Mouse (Mus musculus) mature B cell (primary cell): ENCODE measurements around the gene Sbf2.
"Not testable (repeated sequence)": the region's sequence is repeated elsewhere in the genome, so short reads cannot be mapped to it uniquely, and the experiment has no call there.

Experiments
- in situ Hi-C: fragments of 300-500 bp; cut with MboI; formaldehyde crosslinking; loops from 2 replicates; pipeline ENCODE4 v1.14.3; 2019

The Sbf2 gene

DNA sequence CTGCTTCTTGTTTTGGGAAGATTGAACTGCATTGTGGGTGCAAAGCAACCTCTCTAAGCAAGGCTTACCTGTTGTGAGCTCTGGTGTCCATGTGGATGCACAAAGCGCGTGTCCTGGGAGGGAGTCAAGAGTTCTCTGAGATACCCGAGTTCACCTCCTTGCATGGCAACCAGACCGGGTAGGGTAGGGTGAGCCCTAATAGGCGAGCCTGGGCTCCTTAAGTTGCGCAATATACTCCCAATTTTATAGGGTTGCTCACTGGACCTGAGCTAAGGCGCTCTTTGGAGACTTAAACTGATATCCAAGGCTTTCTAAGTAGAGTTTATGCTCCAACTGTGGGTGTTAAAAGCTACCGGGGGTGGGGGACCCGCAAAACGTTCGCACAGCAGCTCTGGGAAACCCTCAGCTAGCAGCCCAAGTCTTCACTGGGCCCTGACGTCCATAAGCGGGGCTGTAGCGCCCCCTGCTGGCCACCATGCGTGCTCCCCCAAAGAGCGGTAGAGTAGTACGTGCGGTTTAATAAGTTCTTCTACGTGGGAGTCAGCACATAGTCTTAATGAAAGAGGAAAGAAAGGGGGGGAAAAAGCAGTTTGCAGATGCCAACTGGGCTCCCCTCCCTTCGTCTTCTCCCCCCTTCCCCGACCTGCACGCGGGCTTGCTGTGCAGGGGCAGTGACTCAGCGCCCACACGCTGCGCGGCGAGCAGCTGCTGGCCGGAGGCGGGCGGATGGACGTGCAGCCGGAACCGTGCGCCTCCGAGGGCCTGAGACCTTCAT, 15.4 kb upstream of the Sbf2 start:
- in situ Hi-C loops = loop anchor here (10.0 kb wide), 1 partner anchor 345 kb away; no protein-coding TSS in a partner anchor

DNA sequence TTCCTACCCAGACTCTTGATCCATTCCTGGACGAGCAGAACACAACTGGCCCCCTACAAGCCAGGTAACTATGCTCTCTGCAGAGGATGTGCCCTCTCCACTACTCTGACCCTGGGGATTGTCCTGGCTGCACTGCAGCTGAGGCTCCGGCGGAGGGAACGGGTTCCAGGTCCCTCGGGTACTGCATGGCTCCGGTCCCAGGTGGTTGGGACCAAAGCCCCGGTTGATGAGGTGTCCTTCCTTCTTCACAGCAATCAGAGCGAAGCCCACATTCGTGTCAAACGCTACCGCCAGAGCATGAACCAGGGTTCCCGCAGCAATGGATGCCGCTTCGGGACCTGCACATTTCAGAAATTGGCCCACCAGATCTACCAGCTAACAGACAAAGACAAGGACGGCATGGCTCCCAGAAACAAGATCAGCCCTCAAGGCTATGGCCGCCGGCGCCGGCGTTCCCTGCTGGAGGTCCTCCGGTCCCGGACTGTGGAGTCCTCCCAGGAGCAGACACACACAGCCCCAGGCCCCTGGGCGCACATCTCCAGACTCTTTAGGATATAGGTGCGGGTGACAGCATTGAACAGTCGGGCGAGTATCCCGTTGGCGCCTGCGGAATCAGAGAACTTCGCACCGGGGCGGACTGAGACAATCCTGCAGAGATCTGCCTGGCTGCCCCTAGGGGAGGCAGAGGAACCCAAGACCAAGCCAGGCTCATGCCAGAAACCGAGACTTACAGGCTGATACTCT, 14.1 kb upstream of the Sbf2 start:
- in situ Hi-C loops = loop anchor here (10.0 kb wide), 1 partner anchor 344 kb away; no protein-coding TSS in a partner anchor

DNA sequence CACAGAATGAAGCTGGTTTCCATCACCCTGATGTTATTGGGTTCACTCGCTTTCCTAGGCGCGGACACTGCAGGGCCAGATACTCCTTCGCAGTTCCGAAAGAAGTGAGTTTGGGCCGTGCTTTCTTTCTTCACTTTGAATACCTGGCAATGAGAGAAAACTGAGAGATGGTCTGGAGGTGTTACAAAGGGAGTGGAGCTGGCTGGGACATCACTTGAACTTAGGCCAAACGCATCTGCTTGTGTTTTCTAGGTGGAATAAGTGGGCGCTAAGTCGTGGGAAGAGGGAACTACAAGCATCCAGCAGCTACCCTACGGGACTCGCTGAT, 13.5 kb upstream of the Sbf2 start:
- in situ Hi-C loops = loop anchor here (10.0 kb wide), 1 partner anchor 343 kb away; no protein-coding TSS in a partner anchor

DNA sequence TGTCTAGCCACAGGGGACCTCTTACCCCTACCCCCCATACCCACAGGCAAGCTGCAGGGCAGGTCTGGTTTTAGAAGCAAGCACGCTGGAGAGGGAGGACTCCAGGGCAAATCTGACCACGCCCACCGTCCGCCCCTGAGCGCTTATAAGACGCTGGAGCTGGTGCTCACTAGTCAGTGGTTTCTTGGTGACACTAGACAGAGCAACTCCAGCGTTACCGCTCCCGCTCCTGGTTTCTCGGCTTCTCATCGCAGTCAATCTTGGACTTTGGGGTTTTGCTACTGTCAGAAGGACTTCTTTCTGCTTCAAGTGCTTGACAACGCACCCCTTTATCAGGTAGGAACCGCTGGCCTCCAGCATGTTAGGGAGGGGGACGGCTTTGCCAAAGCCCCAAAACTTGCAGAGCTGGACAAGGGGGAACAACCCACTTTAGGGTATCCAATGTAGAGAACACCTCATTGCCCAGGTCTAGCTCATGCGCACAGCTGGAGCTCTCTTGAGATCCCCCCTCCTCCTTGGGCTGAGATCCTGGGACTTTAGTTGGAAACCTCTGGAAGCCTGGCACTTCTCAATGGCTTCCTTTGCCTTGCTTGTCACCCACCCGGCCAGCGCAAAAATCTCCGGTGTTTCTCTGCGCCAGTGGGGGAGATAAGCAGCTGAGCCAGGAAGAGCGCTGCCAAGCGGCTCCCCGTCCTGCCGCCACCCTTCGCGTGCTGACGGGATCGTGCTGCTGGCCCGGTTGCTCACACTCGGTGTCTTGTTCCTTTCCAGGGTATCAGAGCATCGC, 13.0 kb upstream of the Sbf2 start, which contains the start of gene Adm:
TSS of gene Adm (plus strand) at position 176 of the 787 bp plus-strand sequence.
- in situ Hi-C loops = loop anchor here (10.0 kb wide), 1 partner anchor 343 kb away; no protein-coding TSS in a partner anchor

DNA sequence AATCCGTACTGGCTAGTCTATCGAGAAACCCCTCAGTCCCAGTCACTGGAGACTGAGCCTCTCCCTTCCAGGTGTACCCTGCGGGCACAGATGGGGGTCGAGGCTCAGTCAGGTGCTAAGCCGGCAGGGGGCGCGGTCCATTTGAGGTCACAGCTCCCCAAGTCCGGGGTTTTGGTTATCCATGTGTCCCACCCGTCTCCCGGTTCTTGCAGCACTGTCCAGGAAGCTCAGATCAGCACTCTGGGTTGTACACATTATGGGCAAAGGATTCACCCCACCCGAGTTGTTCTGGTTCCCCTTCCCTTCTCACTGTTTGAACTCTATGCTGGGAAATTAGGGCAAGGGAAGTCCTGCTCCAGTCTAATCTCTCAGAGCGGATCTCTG, 12.4 kb upstream of the Sbf2 start:
- in situ Hi-C loops = loop anchor here (10.0 kb wide), 1 partner anchor 342 kb away; no protein-coding TSS in a partner anchor

DNA sequence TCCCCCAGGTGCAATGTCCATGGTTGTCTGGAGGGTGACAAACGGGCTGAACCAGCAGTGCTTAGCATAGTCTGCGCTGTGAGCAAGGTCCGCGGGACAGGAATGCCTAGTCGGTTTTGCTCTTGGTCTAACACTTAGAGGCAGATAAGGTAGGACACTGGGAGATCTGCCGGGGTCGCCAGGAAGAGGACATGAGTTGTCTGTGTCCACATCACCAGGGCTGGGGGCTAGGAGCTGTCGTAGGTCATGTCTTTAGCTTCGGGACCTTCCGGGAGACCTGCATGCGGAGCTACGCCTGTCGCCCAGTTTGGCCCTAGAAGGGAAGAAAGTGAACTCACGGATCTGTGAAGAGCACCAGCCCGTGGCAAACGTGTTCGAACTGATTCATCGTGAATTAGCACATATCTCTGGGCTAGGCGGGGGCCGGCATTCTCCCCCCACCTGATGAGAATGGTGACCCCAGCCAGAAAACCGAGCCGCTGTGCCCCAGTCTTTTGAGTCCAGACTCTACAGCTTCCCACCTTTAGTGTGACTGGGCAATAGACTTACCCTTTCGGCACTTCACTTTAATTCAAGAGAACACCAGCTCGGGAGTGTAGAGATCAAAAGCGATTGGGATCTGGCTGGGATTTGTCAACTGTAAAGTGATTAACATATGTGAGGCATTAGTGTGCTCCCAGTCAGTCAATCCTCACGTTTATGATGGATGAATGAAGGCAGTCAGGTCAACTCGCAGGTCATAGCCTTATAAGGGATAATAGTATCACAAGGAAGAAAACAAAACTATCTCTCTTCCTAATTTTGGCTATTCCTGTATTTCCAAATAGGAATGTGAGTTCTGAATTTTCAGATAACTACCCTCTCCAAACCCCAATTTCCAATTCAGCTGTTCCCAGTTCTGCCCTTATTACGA, 11.7 kb upstream of the Sbf2 start:
- in situ Hi-C loops = loop anchor here (10.0 kb wide), 1 partner anchor 342 kb away; no protein-coding TSS in a partner anchor

DNA sequence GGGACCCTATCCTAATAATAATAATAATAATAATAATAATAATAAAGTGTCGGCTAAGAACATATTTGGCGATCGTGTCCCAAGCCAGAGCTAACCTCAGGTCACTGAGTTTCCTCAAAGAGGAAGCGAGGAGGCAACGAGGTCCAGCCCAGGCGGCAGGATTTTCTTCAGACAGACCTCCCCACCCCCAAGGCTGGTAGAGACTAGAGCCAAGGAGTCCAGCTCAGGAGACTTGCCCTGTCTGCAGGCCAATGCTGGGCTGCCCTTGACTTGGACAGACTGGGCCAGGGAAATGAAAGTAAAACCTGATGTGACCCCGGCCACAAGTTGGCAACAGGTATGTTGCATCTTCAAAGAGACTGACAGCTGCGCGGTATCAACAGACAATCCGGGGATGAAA, 10.8 kb upstream of the Sbf2 start:
- in situ Hi-C loops = loop anchor here (10.0 kb wide), 1 partner anchor 341 kb away; no protein-coding TSS in a partner anchor

DNA sequence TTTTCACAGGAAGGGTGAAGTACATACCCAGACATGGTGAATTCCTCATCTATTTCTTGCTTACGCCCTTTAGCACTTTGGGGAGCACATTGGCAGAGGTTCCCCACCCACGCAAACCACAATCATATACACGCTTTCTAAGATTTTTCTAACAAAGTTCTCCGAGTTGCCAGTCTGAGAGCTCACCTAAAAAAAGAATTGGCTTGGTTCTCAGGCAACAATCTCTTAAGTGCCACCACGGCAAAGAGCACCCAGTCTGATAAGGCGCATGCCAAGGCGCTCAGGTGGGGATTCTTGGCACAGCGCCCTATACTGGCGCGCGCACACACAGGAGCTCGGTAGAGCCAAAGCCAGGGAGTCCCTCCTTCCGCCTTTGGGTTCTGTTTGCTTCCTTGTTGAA, 10.2 kb upstream of the Sbf2 start:
- in situ Hi-C loops = loop anchor here (10.0 kb wide), 1 partner anchor 340 kb away; no protein-coding TSS in a partner anchor

DNA sequence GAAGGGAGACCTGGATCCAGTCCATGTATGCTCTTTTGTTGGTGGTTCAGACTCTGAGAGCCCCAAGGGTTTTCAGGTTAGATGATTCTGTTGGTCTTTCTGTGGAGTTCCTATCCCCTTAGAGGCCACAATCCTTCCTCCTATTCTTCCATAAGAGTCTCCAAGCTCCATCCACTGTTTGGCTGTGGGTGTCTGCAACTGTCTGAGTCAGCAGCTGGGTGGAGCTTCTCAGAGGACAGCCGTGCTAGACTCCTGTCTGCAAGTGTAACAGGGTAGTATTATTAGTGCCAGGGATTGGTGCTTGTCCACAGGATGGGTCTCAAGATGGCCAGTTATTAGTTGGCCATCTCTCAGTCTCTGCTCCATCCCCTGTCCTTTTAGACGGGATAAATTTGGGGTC, 9.3 kb upstream of the Sbf2 start:
- in situ Hi-C loops = loop anchor here (10.0 kb wide), 1 partner anchor 339 kb away; no protein-coding TSS in a partner anchor

DNA sequence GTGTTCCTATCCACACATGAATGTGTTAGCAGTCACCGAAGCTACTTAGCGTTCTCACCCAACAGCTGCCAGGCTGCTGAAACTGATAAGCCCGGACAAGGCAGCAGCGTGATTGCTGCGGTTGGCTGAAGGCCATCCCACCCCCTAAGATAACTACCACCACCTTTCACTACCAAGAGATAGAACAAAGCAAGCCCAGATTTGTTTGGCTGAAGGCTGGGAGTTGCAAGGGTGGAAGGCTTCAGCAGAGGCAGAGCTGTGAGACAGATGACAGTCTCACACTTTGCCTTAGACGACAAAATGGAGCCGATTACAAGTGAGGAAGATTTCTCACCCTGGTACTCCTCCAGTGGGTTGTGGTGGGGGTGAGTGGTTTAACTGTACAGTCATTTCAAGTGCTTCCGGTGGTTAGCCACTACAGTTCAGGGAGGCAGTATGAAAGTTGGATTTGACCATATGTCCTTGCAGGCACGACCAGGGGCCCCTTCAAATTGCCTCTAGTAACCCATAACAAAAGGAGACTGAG, 4.4 kb upstream of the Sbf2 start:
- in situ Hi-C loops = no loop called here

DNA sequence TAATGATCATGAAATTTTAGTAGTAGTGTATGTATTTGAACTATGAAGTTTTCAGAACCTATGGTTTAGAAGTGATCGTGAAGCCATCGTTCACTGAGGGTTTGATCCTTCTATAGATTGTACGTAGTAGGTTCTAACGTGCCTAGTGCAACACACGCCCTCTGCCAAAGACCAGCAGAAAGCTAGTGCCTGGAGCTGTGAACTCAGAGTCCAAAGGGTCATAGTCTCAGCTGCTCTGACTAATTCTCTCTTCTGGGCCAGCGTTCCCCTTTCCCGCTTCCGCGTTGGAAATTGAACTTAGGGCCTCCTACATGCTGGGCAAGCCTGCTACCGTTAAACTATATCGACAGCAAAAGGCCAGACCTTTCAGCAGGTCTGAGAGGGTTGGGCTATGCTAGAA, 1.1 kb upstream of the Sbf2 start:
- in situ Hi-C loops = no loop called here

DNA sequence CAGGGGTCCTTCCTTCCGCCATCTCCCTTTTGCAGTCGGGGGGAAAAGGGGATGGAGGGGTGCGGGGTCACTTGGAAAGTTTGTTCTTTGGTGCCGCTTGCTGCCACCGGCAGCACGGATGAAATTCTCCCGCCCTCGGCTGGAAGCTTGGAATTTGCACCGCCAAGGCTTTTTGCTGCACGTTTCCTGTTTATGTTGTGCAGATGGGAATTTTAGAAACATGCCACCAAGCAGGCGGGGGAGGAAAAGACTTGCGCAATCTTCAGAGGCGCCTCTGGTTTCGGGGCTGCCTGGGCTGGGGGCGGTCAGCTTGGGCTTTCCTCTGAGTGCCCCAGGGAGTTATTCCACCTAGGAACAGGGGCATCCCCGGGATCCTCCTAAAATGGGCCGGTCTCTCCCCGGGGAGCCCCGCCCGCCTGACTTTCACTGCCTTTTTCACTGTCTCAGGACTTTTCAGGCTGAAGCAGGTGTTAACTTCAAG, 469 bp upstream of the Sbf2 start:
- in situ Hi-C loops = no loop called here

DNA sequence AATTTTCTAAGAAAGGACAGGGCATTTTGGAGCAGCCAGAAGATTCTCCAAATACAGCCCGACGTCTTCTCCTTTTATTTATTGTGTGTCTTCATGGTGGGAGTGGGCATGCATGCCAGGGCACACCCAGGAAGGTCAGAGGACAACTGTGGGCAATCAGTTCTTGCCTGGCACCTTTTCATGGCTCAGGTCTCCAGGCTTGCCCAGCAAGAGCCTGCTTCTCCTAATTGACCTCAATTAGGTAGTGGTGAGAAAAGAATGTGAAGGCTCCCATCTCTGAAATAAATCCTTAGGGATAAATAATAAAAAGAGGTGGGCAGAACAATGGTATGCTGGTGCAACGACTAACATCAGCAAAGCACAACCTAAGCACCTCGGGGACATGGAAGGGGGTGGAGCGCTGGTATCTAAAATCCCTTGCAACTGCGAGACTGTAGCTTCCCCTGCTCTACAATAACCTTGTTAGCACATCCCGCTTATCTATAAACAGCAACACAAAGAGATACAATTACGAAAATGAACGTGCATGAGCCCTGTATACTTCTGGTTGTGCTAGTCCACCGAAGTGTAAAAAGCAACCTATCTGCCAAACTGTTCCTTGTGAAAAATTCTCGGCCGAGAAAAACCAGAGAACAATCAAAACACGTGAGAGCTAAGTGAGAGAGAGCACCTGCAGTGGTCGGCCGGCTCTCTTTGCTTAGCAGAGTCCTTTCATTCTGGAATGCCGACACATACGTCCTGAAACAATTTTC, 1.2 kb downstream of the Sbf2 start:
- in situ Hi-C loops = no loop called here

DNA sequence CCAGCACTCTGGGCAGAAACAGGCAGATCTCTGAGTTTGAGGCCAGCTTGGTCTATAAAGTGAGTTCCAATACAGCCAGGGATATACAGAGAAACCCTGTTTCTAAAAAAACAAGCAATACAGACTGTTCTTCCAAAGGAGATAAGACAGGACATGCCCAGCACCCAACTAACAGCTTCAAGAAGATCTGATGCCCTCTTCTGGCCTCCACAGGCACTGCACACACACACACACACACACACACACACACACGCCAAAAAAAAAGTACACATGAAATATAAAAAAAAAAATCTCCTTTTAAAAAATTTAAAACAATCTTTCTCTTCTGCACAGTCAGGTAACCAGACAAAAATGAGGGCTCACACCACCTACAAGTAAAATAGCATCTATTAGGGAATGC, 7.8 kb downstream of the Sbf2 start:
- in situ Hi-C loops = no loop called here

DNA sequence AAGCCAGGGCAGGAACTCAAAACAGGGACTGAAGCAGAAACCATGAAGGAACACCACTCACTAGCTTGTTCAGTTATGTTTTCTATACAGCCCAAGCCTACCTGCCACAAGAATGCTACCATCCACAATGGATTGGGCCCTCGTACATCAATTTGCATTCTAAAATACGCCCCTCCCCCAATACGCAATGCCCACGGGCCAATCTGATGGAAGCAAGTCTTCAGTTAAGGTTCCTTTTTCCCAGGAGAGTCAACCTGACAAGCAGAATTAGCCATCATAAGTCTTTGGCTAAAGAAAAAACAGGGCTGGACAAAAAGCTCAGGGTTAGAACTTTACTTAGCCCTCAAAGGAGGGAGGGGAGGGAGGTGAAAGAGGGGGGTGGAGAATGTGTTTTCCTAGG, 9.2 kb downstream of the Sbf2 start:
- in situ Hi-C loops = no loop called here

DNA sequence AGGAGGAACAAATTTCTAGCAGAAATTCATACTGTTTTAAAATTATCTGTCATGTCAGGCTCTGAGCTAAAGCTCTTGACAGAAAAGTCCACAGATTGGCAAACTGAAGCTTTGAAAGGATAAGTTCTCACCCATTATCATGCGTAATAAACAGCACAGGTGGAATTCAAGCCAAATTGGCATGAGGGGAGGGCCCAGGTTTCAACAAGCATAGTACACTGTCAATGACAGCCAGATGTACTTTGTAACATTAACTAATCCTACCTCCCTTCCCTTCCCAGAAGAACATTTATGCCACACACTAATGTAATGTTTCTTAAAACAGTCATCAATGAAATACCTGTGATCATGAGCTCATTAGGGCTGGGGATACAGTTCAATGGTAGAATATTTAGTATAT, 17.6 kb downstream of the Sbf2 start:
- in situ Hi-C loops = no loop called here

DNA sequence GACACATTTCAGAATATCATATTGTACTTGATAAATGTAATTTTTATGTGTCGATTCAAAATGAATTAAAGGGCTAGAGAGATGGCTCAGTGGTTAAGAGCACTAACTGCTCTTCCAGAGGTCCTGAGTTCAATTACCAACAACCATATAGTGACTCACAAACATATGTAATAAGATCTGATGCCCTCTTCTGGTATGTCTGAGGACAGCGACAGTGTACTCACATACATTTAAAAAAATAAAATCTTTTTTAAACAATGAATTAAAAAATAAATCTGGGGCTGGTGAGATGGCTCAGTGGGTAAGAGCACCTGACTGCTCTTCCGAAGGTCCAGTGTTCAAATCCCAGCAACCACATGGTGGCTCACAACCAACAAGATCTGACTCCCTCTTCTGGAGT, 20.7 kb downstream of the Sbf2 start:
- in situ Hi-C loops = not testable (repeated sequence)

DNA sequence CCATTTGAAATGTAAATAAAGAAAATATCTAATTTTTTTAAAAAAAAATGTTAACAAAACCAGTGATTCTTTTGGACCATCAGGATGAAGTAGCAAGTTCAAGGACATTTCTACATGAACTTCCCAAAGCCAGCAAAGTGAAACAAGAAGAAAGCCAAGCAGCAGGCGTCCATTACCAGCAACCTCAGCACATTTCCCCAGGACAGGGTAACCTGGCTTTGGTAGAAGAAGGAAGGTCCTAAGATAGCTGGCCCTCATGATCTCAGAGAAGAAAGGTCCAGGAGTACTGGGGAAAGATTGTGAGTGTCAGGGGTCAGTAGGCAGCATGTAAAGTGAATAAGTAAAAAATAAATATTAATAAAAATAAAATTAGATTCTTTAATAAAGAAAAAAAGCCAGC, 27.0 kb downstream of the Sbf2 start:
- in situ Hi-C loops = no loop called here

DNA sequence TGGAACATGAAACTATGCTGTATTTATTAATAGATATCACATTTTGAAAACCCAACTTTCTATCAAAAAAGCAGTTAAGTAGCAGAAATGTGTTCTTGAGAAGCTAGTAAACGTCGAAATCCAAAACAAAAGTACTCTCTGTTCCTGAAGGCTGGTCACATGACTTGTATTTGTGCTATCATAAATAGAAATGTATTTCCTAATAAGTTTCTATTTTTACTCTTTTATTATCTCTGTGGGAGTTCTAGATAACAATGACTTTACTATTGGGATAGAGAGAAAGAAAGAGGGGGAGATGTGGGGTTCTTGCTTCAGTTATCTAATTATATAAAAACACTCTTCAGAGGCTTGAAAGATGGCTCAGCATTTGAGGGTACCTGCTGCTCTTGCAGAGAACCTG, 29.5 kb downstream of the Sbf2 start:
- in situ Hi-C loops = no loop called here

DNA sequence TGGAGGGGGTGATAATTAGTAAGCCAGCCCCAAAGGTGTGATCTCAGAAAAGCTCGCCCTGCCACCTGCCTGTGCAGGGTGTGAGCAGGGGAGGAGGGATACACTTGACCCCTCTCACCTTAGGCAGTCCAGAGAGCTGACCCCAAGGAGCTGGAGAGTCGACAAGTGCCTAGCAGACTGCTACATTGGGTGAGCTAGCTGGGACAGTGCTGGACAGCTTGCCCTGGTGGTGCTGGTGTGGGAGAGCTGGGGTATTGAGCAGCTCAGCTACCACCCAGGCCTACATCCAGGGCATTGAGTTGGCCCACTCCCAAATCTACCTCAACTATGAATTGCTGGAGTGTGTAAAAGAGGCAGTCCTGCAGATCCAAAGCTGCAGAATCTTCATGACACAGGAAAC, 30.6 kb downstream of the Sbf2 start:
- in situ Hi-C loops = no loop called here
